Mouse (Mus musculus): ENCODE measurements at regions not wholly inside any gene's neighbourhood (a gene's known extent, or its start where the extent isn't known, plus 50 kb on each side); places are given as distances from the start of the nearest gene placed in this dataset.
A peak's percentile ranks its signal among the peaks of the same experiment; 100 is the strongest.
"Not testable (repeated sequence)": the region's sequence is repeated elsewhere in the genome, so short reads cannot be mapped to it uniquely, and the experiment has no call there.

GRCm38 (mm10) chrX:154717526-154717925 is 138.4 kb upstream of the Samt2 start:
- H3K4me1 ChIP-seq (ENCODE audit: control insufficient read depth, insufficient read depth, low read length); H3K36me3 ChIP-seq (ENCODE audit: control insufficient read depth, insufficient read depth, low read length, poor library complexity, severe bottlenecking); H3K4me3 ChIP-seq (ENCODE audit: low read depth, low read length); H3K9me3 ChIP-seq (replicated peaks; ENCODE audit: control insufficient read depth, insufficient read depth, low read length, poor library complexity, severe bottlenecking); H3K27ac ChIP-seq (ENCODE audit: insufficient read depth, low read length); H3K9ac ChIP-seq (ENCODE audit: low read depth, poor library complexity, severe bottlenecking); H3K27me3 ChIP-seq (ENCODE audit: control insufficient read depth, insufficient read depth, low read length, poor library complexity, severe bottlenecking): not testable (repeated sequence)

GRCm38 (mm10) chrX:154713641-154714255 is 134.6 kb upstream of the Samt2 start:
- Histone ChIP-seq H3K9ac (ENCODE audit: low read depth, poor library complexity, severe bottlenecking) (no peak overlapping the region), H3K9me3 (replicated peaks; ENCODE audit: control insufficient read depth, insufficient read depth, low read length, poor library complexity, severe bottlenecking) (no peaks in the 10 kb centered on the region), H3K4me3 (ENCODE audit: low read depth, low read length) (peak overlapping the region; percentile 23), H3K27me3 (ENCODE audit: control insufficient read depth, insufficient read depth, low read length, poor library complexity, severe bottlenecking) (no peaks in the 10 kb centered on the region), H3K4me1 (ENCODE audit: control insufficient read depth, insufficient read depth, low read length) (no peaks in the 10 kb centered on the region), H3K36me3 (ENCODE audit: control insufficient read depth, insufficient read depth, low read length, poor library complexity, severe bottlenecking) (no peaks in the 10 kb centered on the region), H3K27ac (ENCODE audit: insufficient read depth, low read length) (no peak overlapping the region)
- TF ChIP-seq CTCF (IDR thresholded peaks at IDR 0.05; ENCODE audit: low read depth, low read length) (no peak), EP300 (IDR thresholded peaks at IDR 0.05; ENCODE audit: insufficient read depth, low read depth, low read length) (no peak), POLR2A (IDR thresholded peaks at IDR 0.05; ENCODE audit: insufficient read depth, low read length) (no peak)

GRCm38 (mm10) chrX:154712576-154712975 is 133.4 kb upstream of the Samt2 start:
- not testable (repeated sequence) for H3K4me3 ChIP-seq (ENCODE audit: low read depth, low read length); H3K9ac ChIP-seq (ENCODE audit: low read depth, poor library complexity, severe bottlenecking); H3K36me3 ChIP-seq (ENCODE audit: control insufficient read depth, insufficient read depth, low read length, poor library complexity, severe bottlenecking); H3K27me3 ChIP-seq (ENCODE audit: control insufficient read depth, insufficient read depth, low read length, poor library complexity, severe bottlenecking); H3K27ac ChIP-seq (ENCODE audit: insufficient read depth, low read length); H3K9me3 ChIP-seq (replicated peaks; ENCODE audit: control insufficient read depth, insufficient read depth, low read length, poor library complexity, severe bottlenecking); H3K4me1 ChIP-seq (ENCODE audit: control insufficient read depth, insufficient read depth, low read length)

GRCm38 (mm10) chrX:154670529-154670928 is 91.4 kb upstream of the Samt2 start:
- not testable (repeated sequence) for H3K9me3 ChIP-seq (replicated peaks; ENCODE audit: control insufficient read depth, insufficient read depth, low read length, poor library complexity, severe bottlenecking); H3K36me3 ChIP-seq (ENCODE audit: control insufficient read depth, insufficient read depth, low read length, poor library complexity, severe bottlenecking); H3K27me3 ChIP-seq (ENCODE audit: control insufficient read depth, insufficient read depth, low read length, poor library complexity, severe bottlenecking); H3K9ac ChIP-seq (ENCODE audit: low read depth, poor library complexity, severe bottlenecking); H3K4me1 ChIP-seq (ENCODE audit: control insufficient read depth, insufficient read depth, low read length); H3K27ac ChIP-seq (ENCODE audit: insufficient read depth, low read length); H3K4me3 ChIP-seq (ENCODE audit: low read depth, low read length)
